Mouse (Mus musculus) embryonic stem cell, embryonic (primary cell): ENCODE data around the gene Sept4.

Experiments
- CTCF ChIA-PET, 4 experiments: fragments of 300-600 bp in 2 of 4; fragments of 350-600 bp in 2 of 4; sonication (Branson Sonifier 250); formaldehyde crosslinking; loops; one replicate each; lab custom pipeline; 2022; ENCODE audit warnings: inconsistent platforms in 2 of 4; lab: Charles Lee
- POLR2A ChIA-PET, 4 experiments: fragments of 300-600 bp in 2 of 4; fragments of 350-600 bp in 2 of 4; sonication (Branson Sonifier 250); formaldehyde crosslinking; loops; one replicate each; lab custom pipeline; 2022; ENCODE audit warnings: antibody characterized with exemption in 4 of 4, inconsistent platforms in 1 of 4; lab: Charles Lee

Gene Sept4

GRCm38 (mm10) chr11:87571361-87571950, 2.8 kb downstream of the Sept4 start:
- POLR2A ChIA-PET = interaction anchor here in 3 of 4 experiments (0.6 to 14.1 kb wide), 6 partner anchors 10 to 357 kb away, joined by 3 to 139 read pairs (median 3); partner anchors contain the start of gene Mtmr4 (in 3 of the 3)
- CTCF ChIA-PET = no interaction called here

- ChIA-PET POLR2A (interaction anchor here in 3 of 4 experiments (0.6 to 14.1 kb wide), 7 partner anchors 12 to 465 kb away, joined by 3 to 139 read pairs (median 5); partner anchors contain the start of genes Mtmr4 (in 1 of the 3), Rad51c (in 1 of the 3), Ska2 (in 1 of the 3) and Supt4a (in 1 of the 3)), CTCF (interaction anchor here in 1 of 4 experiments (1.3 kb wide), 1 partner anchor 42 kb away, joined by 4 read pairs; no protein-coding TSS in a partner anchor)
Measured at GRCm38 (mm10) chr11:87573751-87574150, 5.0 kb downstream of the Sept4 start.

GRCm38 (mm10) chr11:87574520-87575180, 5.9 kb downstream of the Sept4 start:
- ChIA-PET CTCF (interaction anchor here in 2 of 4 experiments (0.6 to 1.3 kb wide), 3 partner anchors 27 to 43 kb away, joined by 3 to 6 read pairs (median 4); no protein-coding TSS in a partner anchor), POLR2A (interaction anchor here (0.5 to 14.1 kb wide), 14 partner anchors 13 to 800 kb away, joined by 3 to 139 read pairs (median 4); partner anchors contain the start of genes Mtmr4 (in 1 of the 4), Rad51c (in 1 of the 4), Ska2 (in 1 of the 4) and Supt4a (in 1 of the 4))

GRCm38 (mm10) chr11:87577601-87578248, 9.0 kb downstream of the Sept4 start:
- POLR2A ChIA-PET = interaction anchor here (0.6 to 14.1 kb wide), 11 partner anchors 8 to 152 kb away, joined by 3 to 139 read pairs (median 7); partner anchors contain the start of genes Mtmr4 (in 3 of the 4) and Sept4 (in 1 of the 4)
- CTCF ChIA-PET = interaction anchor here in 3 of 4 experiments (0.6 to 1.2 kb wide), 7 partner anchors 10 to 742 kb away, joined by 3 to 5 read pairs (median 3); partner anchors contain the start of gene Rnf43 (in 1 of the 3)

- POLR2A ChIA-PET = interaction anchor here (0.5 to 14.1 kb wide), 18 partner anchors 8 to 234 kb away, joined by 3 to 139 read pairs (median 6); partner anchors contain the start of genes Mtmr4 (in 3 of the 4) and Sept4 (in 1 of the 4)
- CTCF ChIA-PET = interaction anchor here in 3 of 4 experiments (0.6 to 1.2 kb wide), 8 partner anchors 11 to 742 kb away, joined by 3 to 5 read pairs (median 4); partner anchors contain the start of gene Rnf43 (in 1 of the 3)
Measured at GRCm38 (mm10) chr11:87578249-87578962, 9.7 kb downstream of the Sept4 start.

- ChIA-PET CTCF (interaction anchor here in 2 of 4 experiments (0.5 to 0.7 kb wide), 5 partner anchors 13 to 480 kb away, joined by 3 to 4 read pairs (median 3); partner anchors contain the start of gene Mtmr4 (in 1 of the 2)), POLR2A (interaction anchor here (0.5 to 14.1 kb wide), 16 partner anchors 10 to 234 kb away, joined by 3 to 139 read pairs (median 6); partner anchors contain the start of genes Mtmr4 (in 3 of the 4) and Sept4 (in 1 of the 4))
Measured at GRCm38 (mm10) chr11:87578963-87579601, 10.4 kb downstream of the Sept4 start.

- POLR2A ChIA-PET = interaction anchor here in 3 of 4 experiments (0.7 to 14.1 kb wide), 11 partner anchors 11 to 218 kb away, joined by 3 to 139 read pairs (median 5); partner anchors contain the start of genes Mtmr4 (in 3 of the 3) and Gm11492 (in 1 of the 3)
- CTCF ChIA-PET = interaction anchor here in 2 of 4 experiments (0.5 to 0.7 kb wide), 5 partner anchors 12 to 479 kb away, joined by 3 to 4 read pairs (median 3); partner anchors contain the start of gene Mtmr4 (in 1 of the 2)
Measured at GRCm38 (mm10) chr11:87579713-87580112, 11.0 kb downstream of the Sept4 start.

- ChIA-PET CTCF (no interaction called here), POLR2A (interaction anchor here in 3 of 4 experiments (0.6 to 14.1 kb wide), 8 partner anchors 10 to 310 kb away, joined by 3 to 139 read pairs (median 4); partner anchors contain the start of genes Mtmr4 (in 2 of the 3) and Gm11492 (in 1 of the 3))
Measured at GRCm38 (mm10) chr11:87580543-87581085, 11.9 kb downstream of the Sept4 start.

- CTCF ChIA-PET = no interaction called here
Measured at GRCm38 (mm10) chr11:87581161-87581865, 12.6 kb downstream of the Sept4 start.

GRCm38 (mm10) chr11:87581933-87582710, 13.4 kb downstream of the Sept4 start:
- ChIA-PET POLR2A (interaction anchor here in 2 of 4 experiments (1.6 to 14.1 kb wide), 3 partner anchors 9 to 13 kb away, joined by 3 to 139 read pairs (median 75); partner anchors contain the start of gene Mtmr4 (in 2 of the 2)), CTCF (no interaction called here)

More at GRCm38 (mm10) chr11:87581161-87581865, 12.6 kb downstream of the Sept4 start:
- POLR2A ChIA-PET = interaction anchor here in 3 of 4 experiments (0.6 to 14.1 kb wide), 8 partner anchors 10 to 155 kb away, joined by 3 to 139 read pairs (median 4); partner anchors contain the start of genes Mtmr4 (in 2 of the 3) and Gm11492 (in 1 of the 3)

- CTCF ChIA-PET = no interaction called here
- POLR2A ChIA-PET = interaction anchor here in 2 of 4 experiments (0.9 to 14.1 kb wide), 5 partner anchors 7 to 56 kb away, joined by 3 to 139 read pairs (median 3); partner anchors contain the start of gene Mtmr4 (in 2 of the 2)
Measured at GRCm38 (mm10) chr11:87583291-87584034, 14.8 kb downstream of the Sept4 start.

GRCm38 (mm10) chr11:87584711-87585505, 16.2 kb downstream of the Sept4 start:
- POLR2A ChIA-PET = interaction anchor here in 3 of 4 experiments (0.6 to 14.1 kb wide), 7 partner anchors 8 to 462 kb away, joined by 3 to 139 read pairs (median 3); partner anchors contain the start of genes Gm11492 (in 1 of the 3), Mtmr4 (in 1 of the 3) and Srsf1 (in 1 of the 3)
- CTCF ChIA-PET = interaction anchor here in 1 of 4 experiments (0.6 kb wide), 1 partner anchor 238 kb away, joined by 3 read pairs; no protein-coding TSS in a partner anchor
